Mouse (Mus musculus): ENCODE results near the gene Aif1l.

DNA sequence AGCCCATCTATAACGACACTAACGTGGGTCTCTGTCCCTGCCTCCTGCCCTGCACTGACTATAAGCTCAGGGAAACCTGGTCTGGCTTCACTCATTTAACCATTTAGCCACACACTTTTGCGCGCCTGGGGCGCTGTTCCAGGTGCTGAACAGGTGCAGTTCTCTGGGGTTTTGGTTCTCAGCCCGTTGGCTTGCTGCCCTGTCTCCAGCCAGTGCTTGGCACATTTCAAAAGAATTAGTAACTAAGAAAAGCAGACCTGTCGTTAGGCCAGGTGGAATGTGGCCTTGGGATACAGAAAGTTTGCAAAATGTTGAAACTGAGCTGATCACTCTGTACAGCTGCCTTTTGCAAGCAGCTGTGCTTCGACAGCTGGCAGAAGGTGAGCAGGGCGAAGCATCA lies 25.1 kb upstream of the Aif1l start:
- TF ChIP-seq TAL1 (IDR thresholded peaks at IDR 0.05; ENCODE audit: low read length) (no peak), GATA1 (IDR thresholded peaks at IDR 0.05; ENCODE audit: low read length) (no peak)
